Mouse (Mus musculus) splenic B cell, adult 2 months (primary cell): ENCODE results near the gene Rpsa.
A peak's percentile ranks its signal among the peaks of the same experiment; 100 is the strongest.

ENCODE experiments used
- DNase-seq: peaks from one replicate; pipeline ENCODE4 v3.0.0-alpha.2; 2011; ENCODE audit warnings: low read depth, low spot score
- H3K27me3 ChIP-seq: 2 replicates; pipeline ENCODE4 v1.6.1; 2012; ENCODE audit warnings: mild to moderate bottlenecking, low read length, moderate library complexity, mixed read lengths; ENCODE audit not compliant: control insufficient read depth, poor library complexity, insufficient read depth, severe bottlenecking
- H3K36me3 ChIP-seq: 2 replicates; pipeline ENCODE4 v1.6.1; 2012; ENCODE audit warnings: mild to moderate bottlenecking, low read length, moderate library complexity, mixed read lengths; ENCODE audit not compliant: control insufficient read depth, poor library complexity, insufficient read depth, severe bottlenecking

The Rpsa gene

GRCm38 (mm10) chr9:120127538-120128251 is at the start of gene Rpsa:
TSS of gene Rpsa (plus strand) at chr9:120127689.
- Histone ChIP-seq H3K27me3 (no peaks in the 10 kb centered on the region), H3K36me3 (peaks cover 11% of the 10 kb centered on the region)
- peak; percentile 99 for DNase-seq

DNA sequence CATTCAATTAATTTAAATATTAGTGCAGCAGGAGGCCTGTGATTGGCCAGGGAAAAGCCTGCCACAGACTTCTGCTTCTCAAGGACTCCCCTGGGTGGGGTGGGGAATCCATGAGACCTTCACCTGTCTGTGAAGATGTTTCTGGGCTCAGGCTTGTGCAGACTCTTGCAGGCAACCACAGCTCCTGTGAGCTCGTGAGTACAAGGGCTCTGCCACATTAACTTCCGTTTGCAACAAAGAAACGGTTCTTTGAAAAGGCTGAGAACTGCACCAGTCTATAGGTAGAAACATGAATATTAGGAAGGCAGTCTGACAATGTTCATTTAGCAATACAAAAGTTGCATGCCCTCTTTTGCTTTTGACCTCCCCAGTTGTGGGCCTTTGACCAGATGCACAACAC is 49.2 kb upstream of the Rpsa start:
- H3K36me3 ChIP-seq = no peaks in the 10 kb centered on the region
- DNase-seq = no peak
- H3K27me3 ChIP-seq = no peaks in the 10 kb centered on the region

DNA sequence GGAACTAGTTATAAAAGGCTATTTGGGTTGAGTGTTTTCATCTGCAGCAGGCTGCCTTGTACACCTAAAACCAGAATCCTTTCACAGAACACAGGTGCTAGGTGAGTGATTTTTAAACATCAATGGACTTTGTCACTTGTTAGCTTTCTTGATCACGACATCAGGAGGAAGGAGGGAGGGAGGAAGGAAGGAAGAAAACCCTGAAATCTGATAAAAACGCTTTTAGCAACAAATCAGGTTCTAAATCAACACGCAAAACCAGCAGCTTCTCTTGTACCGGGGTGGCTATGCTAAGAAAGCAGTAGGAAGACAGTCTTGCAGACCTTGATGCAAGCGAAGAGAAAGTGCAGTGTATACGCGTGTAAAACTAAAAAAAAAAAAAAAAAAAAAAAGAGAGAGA is 47.6 kb upstream of the Rpsa start:
- no peak for DNase-seq
- H3K36me3 ChIP-seq = no peaks in the 10 kb centered on the region

GRCm38 (mm10) chr9:120080546-120081108 is 46.9 kb upstream of the Rpsa start:
- Histone ChIP-seq H3K36me3 (no peaks in the 10 kb centered on the region), H3K27me3 (no peaks in the 10 kb centered on the region)
- DNase-seq = no peak

More for the DNA sequence above, 47.6 kb upstream of the Rpsa start:
- H3K27me3 ChIP-seq = no peaks in the 10 kb centered on the region

DNA sequence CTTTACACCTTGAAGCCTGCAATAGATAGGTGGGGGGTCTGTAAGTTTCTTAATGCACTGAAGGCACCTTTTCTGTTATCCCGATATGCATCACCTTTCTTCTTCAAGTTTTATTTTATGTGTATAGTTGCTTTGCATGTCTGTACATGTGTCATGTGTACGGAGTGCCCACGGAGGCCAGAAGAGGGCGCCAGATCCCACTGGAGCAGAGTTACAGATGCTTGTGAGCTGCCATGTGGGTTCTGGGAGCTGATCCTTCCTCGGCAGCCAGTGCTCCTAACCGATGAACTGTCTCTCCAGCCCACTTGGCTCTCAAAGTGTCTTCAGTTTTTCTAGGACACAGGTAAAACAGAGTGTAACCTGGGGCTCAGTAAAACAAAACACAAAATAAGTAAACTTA is 46.2 kb upstream of the Rpsa start:
- no peaks in the 10 kb centered on the region for H3K27me3 ChIP-seq
- H3K36me3 ChIP-seq = no peaks in the 10 kb centered on the region
- no peak for DNase-seq

- no peak for DNase-seq
- no peaks in the 10 kb centered on the region for H3K36me3 ChIP-seq
- H3K27me3 ChIP-seq = no peaks in the 10 kb centered on the region
Measured at GRCm38 (mm10) chr9:120081967-120082366, 45.5 kb upstream of the Rpsa start.

GRCm38 (mm10) chr9:120082691-120083090 is 44.8 kb upstream of the Rpsa start:
- no peak for DNase-seq
- Histone ChIP-seq H3K27me3 (no peaks in the 10 kb centered on the region), H3K36me3 (no peaks in the 10 kb centered on the region)

DNA sequence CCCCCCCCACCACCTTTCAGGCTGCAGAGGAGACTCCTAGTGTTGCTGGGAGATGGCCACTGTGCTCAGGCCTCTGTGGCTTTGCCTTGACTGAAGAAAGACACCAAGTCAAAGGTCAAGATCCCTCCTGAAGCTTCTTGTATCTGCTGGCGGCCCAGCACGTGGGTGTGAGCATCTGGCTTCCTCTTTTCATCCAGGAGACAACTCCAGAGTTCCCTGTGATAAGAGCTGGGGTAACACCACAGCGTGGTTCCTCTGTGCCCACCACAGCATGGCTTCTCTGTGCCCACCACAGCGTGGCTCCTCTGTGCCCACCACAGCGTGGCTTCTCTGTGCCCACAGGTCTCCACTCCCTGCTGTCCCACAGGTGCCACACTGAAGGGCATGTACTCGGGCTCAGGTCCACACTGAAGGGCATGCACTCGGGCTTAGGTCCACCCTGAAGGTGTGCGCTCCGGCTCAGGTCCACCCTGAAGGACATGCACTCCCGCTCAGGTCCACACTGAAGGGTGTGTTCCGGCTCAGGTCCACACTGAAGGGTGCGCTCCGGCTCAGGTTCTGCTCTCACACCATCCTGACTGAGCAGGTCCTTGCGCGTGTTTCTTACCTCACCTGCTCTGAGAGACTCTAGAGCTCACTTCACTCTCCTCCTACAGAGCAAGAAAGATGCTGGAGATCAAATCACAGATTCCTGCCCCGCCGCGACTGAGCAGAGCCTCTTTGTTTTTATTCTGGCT is 44.2 kb upstream of the Rpsa start:
- Histone ChIP-seq H3K36me3 (no peaks in the 10 kb centered on the region), H3K27me3 (no peaks in the 10 kb centered on the region)
- no peak for DNase-seq

- no peak for DNase-seq
Measured at GRCm38 (mm10) chr9:120084406-120084805, 43.1 kb upstream of the Rpsa start.

GRCm38 (mm10) chr9:120089125-120089524 is 38.4 kb upstream of the Rpsa start:
- Histone ChIP-seq H3K36me3 (no peaks in the 10 kb centered on the region), H3K27me3 (no peaks in the 10 kb centered on the region)
- DNase-seq = no peak

More at GRCm38 (mm10) chr9:120084406-120084805, 43.1 kb upstream of the Rpsa start:
- Histone ChIP-seq H3K27me3 (no peaks in the 10 kb centered on the region), H3K36me3 (no peaks in the 10 kb centered on the region)

- Histone ChIP-seq H3K36me3 (no peaks in the 10 kb centered on the region), H3K27me3 (no peaks in the 10 kb centered on the region)
- DNase-seq = no peak
Measured at GRCm38 (mm10) chr9:120091086-120091485, 36.4 kb upstream of the Rpsa start.

DNA sequence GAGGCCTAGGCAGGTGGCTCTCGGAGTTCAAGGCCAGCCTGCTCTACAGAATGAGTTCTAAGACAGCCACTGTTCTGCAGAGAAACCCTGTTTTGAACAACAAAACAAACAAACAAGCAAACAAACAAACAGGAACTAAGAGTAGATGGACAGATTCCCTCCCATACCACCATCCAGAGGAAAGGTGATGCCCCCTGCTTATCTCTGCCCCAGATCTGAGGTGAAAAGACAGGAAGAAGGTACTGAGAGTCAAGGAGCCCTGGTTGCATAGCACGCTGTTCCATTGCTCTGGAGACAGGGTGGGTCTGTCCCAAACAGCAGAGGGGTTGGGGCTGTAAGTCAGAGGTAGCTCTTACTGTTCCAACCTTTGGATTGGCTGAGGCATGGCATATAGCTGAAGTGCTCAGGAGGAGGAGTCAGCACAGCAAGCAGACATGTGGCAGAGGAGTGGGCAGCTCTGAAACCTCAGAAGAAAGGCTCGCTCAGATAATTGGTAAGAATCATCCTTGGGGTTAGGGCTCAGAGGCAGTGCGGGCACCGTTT is 35.7 kb upstream of the Rpsa start, which contains the start of gene Ccr8:
Gene Ccr8, plus strand, starts transcription at position 419 of the 543 bp plus-strand sequence.
- no peaks in the 10 kb centered on the region for H3K36me3 ChIP-seq
- H3K27me3 ChIP-seq = no peaks in the 10 kb centered on the region
- DNase-seq = no peak

- no peaks in the 10 kb centered on the region for H3K27me3 ChIP-seq
- H3K36me3 ChIP-seq = no peaks in the 10 kb centered on the region
- DNase-seq = no peak
Measured at GRCm38 (mm10) chr9:120093701-120094100, 33.8 kb upstream of the Rpsa start.

DNA sequence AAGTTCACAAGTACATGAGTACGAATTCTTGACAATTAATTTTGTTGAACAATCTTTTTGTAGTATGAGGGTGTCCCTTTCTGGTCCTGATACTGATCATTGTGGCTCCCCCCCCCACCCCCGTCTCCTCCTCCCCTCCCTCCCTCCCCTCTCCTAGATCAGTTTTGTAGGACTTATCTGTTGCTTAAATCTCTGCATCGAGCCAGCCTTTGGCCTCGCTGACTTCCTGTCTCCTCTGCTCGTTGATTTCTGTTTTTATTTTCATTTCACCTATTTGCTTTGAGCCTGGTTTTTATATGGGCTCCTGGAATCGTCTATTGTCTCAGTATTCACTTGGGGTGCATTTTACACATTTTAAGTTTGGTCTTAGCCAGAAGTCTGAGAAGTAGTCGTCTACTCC is 31.6 kb upstream of the Rpsa start:
- no peaks in the 10 kb centered on the region for H3K27me3 ChIP-seq
- H3K36me3 ChIP-seq = no peaks in the 10 kb centered on the region
- DNase-seq = no peak

GRCm38 (mm10) chr9:120098682-120099081 is 28.8 kb upstream of the Rpsa start:
- H3K27me3 ChIP-seq = no peaks in the 10 kb centered on the region
- peak; percentile 73 for DNase-seq
- H3K36me3 ChIP-seq = no peaks in the 10 kb centered on the region
